Mouse (Mus musculus) neural tube, embryonic 11.5 days (tissue): Measurements from ENCODE around the gene Vmn1r139. TPM values are rescaled to one million over a fixed set of nuclear protein-coding genes. Genes with fewer than 3 reads are reported as not detected.
"Not testable (repeated sequence)": the region's sequence is repeated elsewhere in the genome, so short reads cannot be mapped to it uniquely, and the experiment has no call there.

Experiments used
- ATAC-seq: fragments of 200-750 bp; cut with Nextera tagmentation; 2 replicates; pipeline ENCODE4 v1.8.0; 2017; ENCODE audit warnings: moderate number of reproducible peaks, mild to moderate bottlenecking, moderate TSS enrichment, moderate library complexity; ENCODE audit not compliant: insufficient read depth, low FRiP score, low TSS enrichment
- DNase-seq: peaks from one replicate; pipeline ENCODE4 v3.0.0-alpha.2; 2015; ENCODE audit warnings: low spot score
- H3K27ac ChIP-seq: fragments of 300-500 bp; sonication (generic); 2 replicates; pipeline ENCODE4 v1.5.1; 2014; ENCODE audit warnings: low read depth, mild to moderate bottlenecking, low read length
- H3K27me3 ChIP-seq: fragments of 300-500 bp; sonication (generic); 2 replicates; pipeline ENCODE4 v1.6.1; 2014; ENCODE audit warnings: mild to moderate bottlenecking, low read length, mixed read lengths; ENCODE audit not compliant: control insufficient read depth, insufficient read depth
- H3K36me3 ChIP-seq: fragments of 300-500 bp; sonication (generic); 2 replicates; pipeline ENCODE4 v1.6.1; 2014; ENCODE audit warnings: mild to moderate bottlenecking, low read length, moderate library complexity, mixed read lengths; ENCODE audit not compliant: control insufficient read depth, insufficient read depth
- H3K4me1 ChIP-seq: fragments of 300-500 bp; sonication (generic); 2 replicates; pipeline ENCODE4 v1.6.1; 2014; ENCODE audit warnings: low read length, mixed read lengths; ENCODE audit not compliant: control insufficient read depth, insufficient read depth
- H3K4me2 ChIP-seq: fragments of 300-500 bp; sonication (generic); 2 replicates; pipeline ENCODE4 v1.6.1; 2014; ENCODE audit warnings: low read depth, mild to moderate bottlenecking, moderate library complexity
- H3K4me3 ChIP-seq: fragments of 300-500 bp; sonication (generic); 2 replicates; pipeline ENCODE4 v1.5.1; 2014; ENCODE audit warnings: low read depth, low read length
- H3K9ac ChIP-seq: fragments of 300-500 bp; sonication (generic); 2 replicates; pipeline ENCODE4 v1.6.1; 2014; ENCODE audit warnings: mild to moderate bottlenecking, low read length
- H3K9me3 ChIP-seq: fragments of 300-500 bp; sonication (generic); 2 replicates; pipeline ENCODE4 v1.6.1; 2016; ENCODE audit warnings: low read length; ENCODE audit not compliant: control insufficient read depth
- WGBS: fragments of 180-500 bp; shearing (Covaris S2); extraction: QIAGEN DNeasy Blood & Tissue Kit; methylation state at CpG from one replicate; pipeline ENCODE4 v1.1.7; 2014; 5-methylcytosine and 5-hydroxymethylcytosine counted together
- polyA plus RNA-seq: library from polyadenylated mRNA; unstranded; fragments of >200 nt; fragmentation: Nextera tagmentation; extraction: Ambion mirVana; gene quantifications from 2 replicates; pipeline ENCODE4 v1.2.1, GENCODE M21; 2014

Gene Vmn1r139
- not detected in 2 replicates for polyA plus RNA-seq

- H3K4me1 ChIP-seq, H3K4me2 ChIP-seq, H3K36me3 ChIP-seq, H3K9me3 ChIP-seq, ATAC-seq, H3K27ac ChIP-seq, DNase-seq, H3K4me3 ChIP-seq, H3K27me3 ChIP-seq, H3K9ac ChIP-seq: not testable (repeated sequence)
- no CpG with 5 or more reads among the region's 7 CpGs for WGBS
These were observed at the start of gene Vmn1r139 for GRCm38 (mm10) chr7:22068757-22069156. TSS of gene Vmn1r139 (plus strand) at chr7:22069057.

GRCm38 (mm10) chr7:22028797-22029196 is 40.1 kb upstream of the Vmn1r139 start, which contains the start of gene Vmn1r138:
TSS of gene Vmn1r138 (minus strand) at chr7:22028897.
- H3K4me3 ChIP-seq, DNase-seq: not testable (repeated sequence)

GRCm38 (mm10) chr7:22056205-22056604 is 12.7 kb upstream of the Vmn1r139 start, which contains the start of gene Gm6176:
TSS of gene Gm6176 (minus strand) at chr7:22056305.
- not testable (repeated sequence) for H3K4me2 ChIP-seq, H3K9me3 ChIP-seq, H3K4me3 ChIP-seq, H3K27ac ChIP-seq, H3K9ac ChIP-seq, H3K27me3 ChIP-seq, H3K36me3 ChIP-seq, ATAC-seq, DNase-seq, H3K4me1 ChIP-seq
- WGBS = no CpG with 5 or more reads among the region's 1 CpGs

More at GRCm38 (mm10) chr7:22028797-22029196, 40.1 kb upstream of the Vmn1r139 start, which contains the start of gene Vmn1r138:
- not testable (repeated sequence) for H3K36me3 ChIP-seq, H3K27ac ChIP-seq, H3K9ac ChIP-seq, H3K4me1 ChIP-seq, ATAC-seq, H3K4me2 ChIP-seq, H3K9me3 ChIP-seq, H3K27me3 ChIP-seq
- WGBS = no CpG with 5 or more reads among the region's 2 CpGs

- H3K9me3 ChIP-seq, H3K4me1 ChIP-seq, DNase-seq, H3K4me2 ChIP-seq, H3K36me3 ChIP-seq, ATAC-seq, H3K4me3 ChIP-seq, H3K27me3 ChIP-seq, H3K27ac ChIP-seq, H3K9ac ChIP-seq: not testable (repeated sequence)
- WGBS = no CpG with 5 or more reads among the region's 2 CpGs
These were observed 49.3 kb downstream of the Vmn1r139 start, which contains the start of gene Gm16451 for GRCm38 (mm10) chr7:22118145-22118544. TSS of gene Gm16451 (minus strand) at chr7:22118245.

GRCm38 (mm10) chr7:22134641-22135040 is 65.8 kb downstream of the Vmn1r139 start, which contains the start of gene Gm10666:
TSS of gene Gm10666 (minus strand) at chr7:22134741.
- H3K27me3 ChIP-seq, H3K9me3 ChIP-seq, H3K4me2 ChIP-seq, H3K27ac ChIP-seq, H3K4me1 ChIP-seq, DNase-seq, H3K9ac ChIP-seq, ATAC-seq, H3K36me3 ChIP-seq, H3K4me3 ChIP-seq: not testable (repeated sequence)
- no CpG with 5 or more reads among the region's 5 CpGs for WGBS

Other genes with a start within 250 kb of the Vmn1r139 start
- not detected in 2 replicates for gene Vmn1r135, start 236.7 kb upstream of the Vmn1r139 start, polyA plus RNA-seq
- gene Gm5725, start 224.8 kb upstream of the Vmn1r139 start, polyA plus RNA-seq = not detected in 2 replicates
- gene Gm5891, start 147.8 kb upstream of the Vmn1r139 start, polyA plus RNA-seq = not detected in 2 replicates
- gene Vmn1r137, start 74.5 kb upstream of the Vmn1r139 start, polyA plus RNA-seq = not detected in 2 replicates
- not detected in 2 replicates for gene Vmn1r138, start 40.2 kb upstream of the Vmn1r139 start, polyA plus RNA-seq
- gene Gm6176, start 12.8 kb upstream of the Vmn1r139 start, polyA plus RNA-seq = not detected in 2 replicates
- gene Gm16451, start 49.2 kb downstream of the Vmn1r139 start, polyA plus RNA-seq = not detected in 2 replicates
- not detected in 2 replicates for gene Gm10666, start 65.7 kb downstream of the Vmn1r139 start, polyA plus RNA-seq
- not detected in 2 replicates for gene Vmn1r142, start 95.0 kb downstream of the Vmn1r139 start, polyA plus RNA-seq
- gene Vmn1r143, start 120.3 kb downstream of the Vmn1r139 start, polyA plus RNA-seq = not detected in 2 replicates
- gene Gm8653, start 132.2 kb downstream of the Vmn1r139 start, polyA plus RNA-seq = not detected in 2 replicates
- not detected in 2 replicates for gene Gm8453, start 160.4 kb downstream of the Vmn1r139 start, polyA plus RNA-seq